ENCODE assay signal across 11 mouse cellular contexts in the genomic region with DNA sequence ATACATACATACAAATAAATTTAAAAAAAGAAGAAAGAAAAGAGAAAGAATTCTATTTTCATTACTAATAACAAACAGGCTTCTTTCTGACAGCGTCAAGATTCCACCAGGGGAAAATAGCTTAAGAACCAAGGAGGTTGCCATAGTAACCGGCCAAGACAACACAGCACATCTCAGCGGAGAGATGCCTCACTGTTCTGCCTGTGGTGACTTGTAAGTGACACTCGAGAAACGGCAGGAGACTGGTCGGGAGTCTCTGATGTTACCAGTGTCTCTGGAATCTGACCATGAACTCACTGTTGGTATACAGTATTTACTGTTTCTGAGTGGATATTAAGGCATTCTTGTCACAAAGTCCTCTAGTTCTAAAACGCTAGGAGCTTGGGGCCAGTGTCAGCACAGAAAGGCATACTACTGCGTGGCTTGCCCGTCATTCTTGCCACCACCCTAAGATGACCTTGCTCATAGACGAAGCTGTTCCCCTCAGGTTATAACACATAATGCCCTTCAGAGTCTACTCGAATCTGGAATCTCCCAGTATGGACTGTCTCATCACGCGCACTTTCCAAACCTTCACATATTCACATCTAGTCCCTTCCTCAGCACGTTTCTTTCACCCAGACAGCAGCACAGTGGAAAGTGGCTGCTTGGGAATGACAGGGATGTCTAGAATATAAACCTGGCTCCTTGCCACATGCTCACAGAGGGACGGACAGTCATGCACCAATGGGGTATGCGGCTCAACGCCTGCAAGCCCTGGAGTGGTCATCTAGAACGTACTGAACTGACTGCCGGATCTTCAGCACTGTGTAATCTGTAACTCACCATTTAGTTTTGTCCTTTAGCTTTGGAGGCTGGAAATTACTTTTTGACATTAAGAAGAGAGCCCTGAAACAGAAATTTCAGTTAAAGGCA. TPM values are rescaled to one million over a fixed set of nuclear protein-coding genes. Genes with fewer than 3 reads are reported as not detected.
A peak's percentile ranks its signal among the peaks of the same experiment; 100 is the strongest.
DNase-seq lines count a peak whose midpoint lies in the region; ATAC-seq and TF ChIP-seq lines count a peak whose summit lies in the region.
"Had no signal": no experiment of that assay in that cellular context is flagged by ENCODE, and none has a peak within 500 bp of the region (broad histone marks: within the 10 kb centered on the region; RNA-seq: fewer than 3 reads in every experiment).

No protein-coding gene starts in this region.

- no peak overlapping the region for H3K9ac ChIP-seq in limb, embryonic 14.5 days (ENCODE audit: low read depth, low read length, severe bottlenecking)
- no peak overlapping the region for H3K9ac ChIP-seq in hindbrain, embryonic 11.5 days (ENCODE audit: low read depth, low read length)
- H3K9ac ChIP-seq in neural tube, embryonic 13.5 days: no peak overlapping the region; the same call in 1 of the 2 replicates
- H3K9ac ChIP-seq: limb, embryonic 15.5 days had no signal

- no peak overlapping the region for H3K4me2 ChIP-seq in limb, embryonic 14.5 days (replicated peaks; ENCODE audit: low read depth, low read length, severe bottlenecking)
- no peak overlapping the region for H3K4me2 ChIP-seq in hindbrain, embryonic 11.5 days (replicated peaks; ENCODE audit: low read depth, low read length)
- no peak overlapping the region for H3K4me2 ChIP-seq in neural tube, embryonic 13.5 days
- H3K4me2 ChIP-seq: limb, embryonic 15.5 days had no signal

- H3K27me3 ChIP-seq in limb, embryonic 14.5 days (ENCODE audit: control insufficient read depth, insufficient read depth, low read length): no peaks in the 10 kb centered on the region
- H3K27me3 ChIP-seq in limb, embryonic 10.5 days (ENCODE audit: low read depth, poor library complexity, severe bottlenecking): no peaks in the 10 kb centered on the region
- no peaks in the 10 kb centered on the region for H3K27me3 ChIP-seq in hindbrain, embryonic 11.5 days (ENCODE audit: control insufficient read depth, insufficient read depth, low read length)
- no peaks in the 10 kb centered on the region for H3K27me3 ChIP-seq in neural tube, embryonic 13.5 days
- H3K27me3 ChIP-seq: limb, embryonic 15.5 days; Patski had no signal

- no peak for TF ChIP-seq POLR2A in limb, embryonic 14.5 days (IDR thresholded peaks at IDR 0.05; ENCODE audit: borderline replicate concordance, extremely low read depth, insufficient read depth, insufficient read length)

- peak; percentile 44 for DNase-seq in limb, embryonic 14.5 days (ENCODE audit: low spot score)
- DNase-seq in limb, embryonic 10.5 days (ENCODE audit: low spot score): no peak
- peak; percentile 11 for DNase-seq in embryo, embryonic 9.5 days (ENCODE audit: extremely low spot score)
- DNase-seq in hindbrain, embryonic 11.5 days (ENCODE audit: low spot score): peak; percentile 65
- DNase-seq in Muller cell, postnatal 12 days (ENCODE audit: inconsistent ontology term): no peak
- DNase-seq in cerebellum, adult 11 months: no peak
- DNase-seq: cerebellum, adult 9-11 months had no signal

- no peak; the same call in 1 of the 2 replicates for ATAC-seq in limb, embryonic 14.5 days (ENCODE audit: low FRiP score, low read depth)
- no peak for ATAC-seq in hindbrain, embryonic 11.5 days (ENCODE audit: low FRiP score)
- ATAC-seq in neural tube, embryonic 13.5 days (ENCODE audit: low read depth): peak; percentile 79
- no peak for ATAC-seq in megakaryocyte-erythroid progenitor cell, adult 5-6 weeks (replicated peaks; ENCODE audit: low FRiP score, low TSS enrichment, poor library complexity, severe bottlenecking)
- ATAC-seq: Patski had no signal

- 77% methylated on average over 19 of the region's 19 CpGs for WGBS in limb, embryonic 14.5 days
- 80% methylated on average over 19 of the region's 19 CpGs for WGBS in limb, embryonic 10.5 days
- 63% methylated on average over 19 of the region's 19 CpGs for WGBS in hindbrain, embryonic 11.5 days
- 59% methylated on average over 19 of the region's 19 CpGs for WGBS in neural tube, embryonic 13.5 days

- no peaks in the 10 kb centered on the region for H3K9me3 ChIP-seq in limb, embryonic 14.5 days (ENCODE audit: control insufficient read depth, low read length)
- no peaks in the 10 kb centered on the region for H3K9me3 ChIP-seq in limb, embryonic 10.5 days (replicated peaks)
- no peaks in the 10 kb centered on the region for H3K9me3 ChIP-seq in hindbrain, embryonic 11.5 days (ENCODE audit: control insufficient read depth, low read length)
- no peaks in the 10 kb centered on the region for H3K9me3 ChIP-seq in neural tube, embryonic 13.5 days
- H3K9me3 ChIP-seq: limb, embryonic 15.5 days had no signal

- no peak overlapping the region for H3K4me3 ChIP-seq in limb, embryonic 14.5 days (replicated peaks; ENCODE audit: low read length)
- no peak overlapping the region for H3K4me3 ChIP-seq in limb, embryonic 10.5 days
- no peak overlapping the region for H3K4me3 ChIP-seq in hindbrain, embryonic 11.5 days (ENCODE audit: low read depth, low read length)
- H3K4me3 ChIP-seq in neural tube, embryonic 13.5 days: no peak overlapping the region
- H3K4me3 ChIP-seq: limb, embryonic 15.5 days had no signal

- H3K4me1 ChIP-seq in limb, embryonic 14.5 days (ENCODE audit: control insufficient read depth, insufficient read depth, low read length): no peaks in the 10 kb centered on the region
- H3K4me1 ChIP-seq in limb, embryonic 10.5 days: no peaks in the 10 kb centered on the region
- no peaks in the 10 kb centered on the region for H3K4me1 ChIP-seq in hindbrain, embryonic 11.5 days (replicated peaks; ENCODE audit: control insufficient read depth, insufficient read depth, low read length)
- H3K4me1 ChIP-seq in neural tube, embryonic 13.5 days (replicated peaks): peaks cover 7% of the 10 kb centered on the region
- H3K4me1 ChIP-seq: limb, embryonic 15.5 days had no signal

- no peak overlapping the region for H3K27ac ChIP-seq in limb, embryonic 14.5 days (replicated peaks; ENCODE audit: low read depth, low read length)
- no peak overlapping the region for H3K27ac ChIP-seq in limb, embryonic 10.5 days
- no peak overlapping the region for H3K27ac ChIP-seq in hindbrain, embryonic 11.5 days (ENCODE audit: low read depth, low read length)
- peak overlapping the region; percentile 54 for H3K27ac ChIP-seq in neural tube, embryonic 13.5 days (replicated peaks)
- H3K27ac ChIP-seq: limb, embryonic 15.5 days had no signal

- peaks cover 80% of the 10 kb centered on the region for H3K36me3 ChIP-seq in limb, embryonic 14.5 days (ENCODE audit: control insufficient read depth, insufficient read depth, low read length)
- peaks cover 77% of the 10 kb centered on the region for H3K36me3 ChIP-seq in limb, embryonic 10.5 days
- H3K36me3 ChIP-seq in hindbrain, embryonic 11.5 days (ENCODE audit: control insufficient read depth, insufficient read depth, low read length): no peaks in the 10 kb centered on the region
- H3K36me3 ChIP-seq in neural tube, embryonic 13.5 days: peaks cover 59% of the 10 kb centered on the region

RNA-seq across cellular contexts. Expression of a gene that starts 48.6 kb away (rescaled TPM):
- polyA plus RNA-seq in limb, embryonic 14.5 days (2012; rRNA removed): 4.5 and 5.8 TPM in 2 replicates
- polyA plus RNA-seq in limb, embryonic 14.5 days (2014; fragmentation: Nextera tagmentation; extraction: Ambion mirVana): 6.4 and 7.2 TPM in 2 replicates
- 1.8 and 4.7 TPM in 2 replicates for polyA plus RNA-seq in limb, embryonic 10.5 days (2016; fragmentation: Nextera tagmentation; extraction: Ambion mirVana)
- 54.7 and 59.5 TPM in 2 replicates for polyA plus RNA-seq in hindbrain, embryonic 11.5 days (2014; fragmentation: Nextera tagmentation; extraction: Ambion mirVana)
- polyA plus RNA-seq in neural tube, embryonic 13.5 days (2015; fragmentation: Nextera tagmentation; extraction: Ambion mirVana): 111 and 115 TPM in 2 replicates
- total RNA-seq in megakaryocyte-erythroid progenitor cell, adult 5-6 weeks (2014; fragmentation: Nextera tagmentation): 2.8 and 3.4 TPM in 2 replicates
- 3.1 and 6.5 TPM in 2 replicates for total RNA-seq in megakaryocyte-erythroid progenitor cell, adult 5-6 weeks (2017)

RNA-seq across cellular contexts. Expression of a gene that starts 49.2 kb away (rescaled TPM):
- polyA plus RNA-seq in limb, embryonic 14.5 days (2012; rRNA removed): 32.4 and 34.3 TPM in 2 replicates
- polyA plus RNA-seq in limb, embryonic 14.5 days (2014; fragmentation: Nextera tagmentation; extraction: Ambion mirVana): 50.4 and 53.6 TPM in 2 replicates
- 28.1 and 33.9 TPM in 2 replicates for polyA plus RNA-seq in limb, embryonic 10.5 days (2016; fragmentation: Nextera tagmentation; extraction: Ambion mirVana)
- polyA plus RNA-seq in hindbrain, embryonic 11.5 days (2014; fragmentation: Nextera tagmentation; extraction: Ambion mirVana): 37.9 and 38.4 TPM in 2 replicates
- 30.7 and 33.4 TPM in 2 replicates for polyA plus RNA-seq in neural tube, embryonic 13.5 days (2015; fragmentation: Nextera tagmentation; extraction: Ambion mirVana)
- total RNA-seq in megakaryocyte-erythroid progenitor cell, adult 5-6 weeks (2014; fragmentation: Nextera tagmentation): 24.2 and 33.9 TPM in 2 replicates
- 25.0 and 29.2 TPM in 2 replicates for total RNA-seq in megakaryocyte-erythroid progenitor cell, adult 5-6 weeks (2017)

RNA-seq across cellular contexts. Expression of a gene that starts 52.7 kb away (rescaled TPM):
- polyA plus RNA-seq in limb, embryonic 14.5 days (2012; rRNA removed): 0.86 and 1.9 TPM in 2 replicates
- 1.7 and 2.2 TPM in 2 replicates for polyA plus RNA-seq in limb, embryonic 14.5 days (2014; fragmentation: Nextera tagmentation; extraction: Ambion mirVana)
- polyA plus RNA-seq in limb, embryonic 10.5 days (2016; fragmentation: Nextera tagmentation; extraction: Ambion mirVana): 1.0 and 1.2 TPM in 2 replicates
- polyA plus RNA-seq in hindbrain, embryonic 11.5 days (2014; fragmentation: Nextera tagmentation; extraction: Ambion mirVana): 0.77 and 1.5 TPM in 2 replicates
- 2.6 and 4.3 TPM in 2 replicates for polyA plus RNA-seq in neural tube, embryonic 13.5 days (2015; fragmentation: Nextera tagmentation; extraction: Ambion mirVana)
- 0.27 and 0.57 TPM in 2 replicates for total RNA-seq in megakaryocyte-erythroid progenitor cell, adult 5-6 weeks (2014; fragmentation: Nextera tagmentation)
- total RNA-seq in megakaryocyte-erythroid progenitor cell, adult 5-6 weeks (2017): 1.2 and 2.1 TPM in 2 replicates

Comparison
In these comparisons a context has a peak if more than half of its experiments do, and no peak if none do; other contexts are left out.
1. DNase-seq: peak in limb, embryonic 14.5 days (single experiment), embryo, embryonic 9.5 days (single experiment) and hindbrain, embryonic 11.5 days (single experiment); none in limb, embryonic 10.5 days (single experiment), Muller cell, postnatal 12 days (single experiment) and cerebellum, adult 11 months (single experiment).